Mouse (Mus musculus) embryonic facial prominence, embryonic 11.5 days (tissue): ENCODE data around the gene Pld5. TPM values are rescaled to one million over a fixed set of nuclear protein-coding genes. Genes with fewer than 3 reads are reported as not detected.

Experiments used
- ATAC-seq: fragments of 200-750 bp; cut with Nextera tagmentation; replicated peaks from 2 replicates; pipeline ENCODE4 v1.8.0; 2017; ENCODE audit warnings: low read depth; ENCODE audit not compliant: insufficient number of reproducible peaks, low FRiP score, low TSS enrichment
- DNase-seq: peaks from one replicate; pipeline ENCODE4 v3.0.0-alpha.2; 2015; ENCODE audit warnings: low spot score
- H3K27ac ChIP-seq: fragments of 300-500 bp; sonication (generic); replicated peaks from 2 replicates; pipeline ENCODE4 v1.5.1; 2014; ENCODE audit warnings: mild to moderate bottlenecking, low read depth, low read length, control low read depth
- H3K27me3 ChIP-seq: fragments of 300-500 bp; sonication (generic); 2 replicates; pipeline ENCODE4 v1.6.1; 2014; ENCODE audit warnings: mild to moderate bottlenecking, low read length, moderate library complexity, mixed read lengths; ENCODE audit not compliant: control insufficient read depth, insufficient read depth
- H3K36me3 ChIP-seq: fragments of 300-500 bp; sonication (generic); replicated peaks from 2 replicates; pipeline ENCODE4 v1.6.1; 2014; ENCODE audit warnings: low read depth, mild to moderate bottlenecking, low read length, moderate library complexity, mixed read lengths; ENCODE audit not compliant: control insufficient read depth, insufficient read depth
- H3K4me1 ChIP-seq: fragments of 300-500 bp; sonication (generic); 2 replicates; pipeline ENCODE4 v1.6.1; 2014; ENCODE audit warnings: low read length, mixed read lengths; ENCODE audit not compliant: control insufficient read depth, insufficient read depth
- H3K4me2 ChIP-seq: fragments of 300-500 bp; sonication (generic); 2 replicates; pipeline ENCODE4 v1.6.1; 2014; ENCODE audit warnings: low read depth, mild to moderate bottlenecking, control low read depth, low read length, moderate library complexity
- H3K4me3 ChIP-seq: fragments of 300-500 bp; sonication (generic); 2 replicates; pipeline ENCODE4 v1.5.1; 2014; ENCODE audit warnings: low read depth, low read length, control low read depth
- H3K9ac ChIP-seq: fragments of 300-500 bp; sonication (generic); replicated peaks from 2 replicates; pipeline ENCODE4 v1.6.1; 2014; ENCODE audit warnings: mild to moderate bottlenecking, control low read depth, low read length
- H3K9me3 ChIP-seq: fragments of 300-500 bp; sonication (generic); replicated peaks from 2 replicates; pipeline ENCODE4 v1.6.1; 2016; ENCODE audit warnings: mild to moderate bottlenecking, low read length, inconsistent platforms, mixed read lengths; ENCODE audit not compliant: control insufficient read depth
- WGBS: fragments of 180-500 bp; shearing (Covaris S2); extraction: QIAGEN DNeasy Blood & Tissue Kit; methylation state at CpG from one replicate; pipeline ENCODE4 v1.1.7; 2014; 5-methylcytosine and 5-hydroxymethylcytosine counted together
- polyA plus RNA-seq: library from polyadenylated mRNA; unstranded; fragments of >200 nt; fragmentation: Nextera tagmentation; extraction: Ambion mirVana; gene quantifications from 2 replicates; pipeline ENCODE4 v1.2.1, GENCODE M21; 2014

Gene Pld5
- polyA plus RNA-seq, 1 experiment from 2014 or later: 0.29 TPM

DNA sequence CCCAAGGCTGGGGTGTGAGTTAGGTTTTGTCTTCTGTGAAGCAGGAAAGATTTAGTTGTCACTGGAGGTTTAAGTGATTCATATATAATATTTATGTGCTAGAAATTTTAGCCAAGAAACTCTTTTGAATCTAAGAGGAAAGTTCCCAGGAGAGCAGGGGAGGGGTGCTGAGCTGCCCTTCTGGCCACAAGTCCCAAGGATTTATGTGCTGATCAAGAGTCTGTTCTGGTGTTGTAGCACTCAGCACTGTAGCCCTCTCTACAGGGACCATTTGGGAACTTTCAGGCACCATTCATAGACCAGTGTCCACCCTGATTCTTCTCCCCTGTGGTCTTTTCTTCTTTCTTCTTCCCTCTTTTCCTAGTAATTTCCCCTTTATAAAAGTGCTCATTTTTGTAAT lies 209.8 kb downstream of the Pld5 start:
- DNase-seq: no peak
- ATAC-seq: no peak

DNA sequence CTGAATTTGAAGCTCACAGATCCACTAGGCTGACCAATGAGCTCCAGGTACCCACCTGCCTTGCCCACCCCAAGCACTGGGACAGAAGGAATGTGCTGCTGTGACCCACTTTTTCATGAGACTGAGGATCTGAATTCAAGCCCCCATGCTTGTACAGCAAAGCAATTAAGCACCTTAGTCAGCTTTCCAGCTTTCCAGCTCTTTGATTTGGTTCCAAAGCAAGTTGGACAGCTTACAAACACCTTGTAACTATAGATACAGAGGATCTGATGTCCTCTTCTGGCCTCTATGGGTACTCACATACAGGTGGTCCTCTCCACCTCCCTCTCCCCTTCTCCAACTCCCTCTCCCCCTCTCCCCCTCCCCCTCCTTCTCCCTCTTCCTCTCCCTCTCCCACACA lies 210.6 kb downstream of the Pld5 start:
- Histone ChIP-seq H3K9me3 (no peaks in the 10 kb centered on the region), H3K27ac (no peak overlapping the region), H3K9ac (no peak overlapping the region), H3K4me3 (no peak overlapping the region), H3K36me3 (no peaks in the 10 kb centered on the region), H3K4me1 (no peaks in the 10 kb centered on the region), H3K27me3 (no peaks in the 10 kb centered on the region), H3K4me2 (no peak overlapping the region)
- ATAC-seq (no peak), DNase-seq (no peak)

More for the DNA sequence above, 209.8 kb downstream of the Pld5 start:
- H3K27me3 ChIP-seq: no peaks in the 10 kb centered on the region
- H3K9me3 ChIP-seq: no peaks in the 10 kb centered on the region
- no peaks in the 10 kb centered on the region for H3K4me1 ChIP-seq
- H3K27ac ChIP-seq: no peak overlapping the region
- H3K36me3 ChIP-seq: no peaks in the 10 kb centered on the region
- no peak overlapping the region for H3K4me3 ChIP-seq
- no peak overlapping the region for H3K4me2 ChIP-seq
- no peak overlapping the region for H3K9ac ChIP-seq

DNA sequence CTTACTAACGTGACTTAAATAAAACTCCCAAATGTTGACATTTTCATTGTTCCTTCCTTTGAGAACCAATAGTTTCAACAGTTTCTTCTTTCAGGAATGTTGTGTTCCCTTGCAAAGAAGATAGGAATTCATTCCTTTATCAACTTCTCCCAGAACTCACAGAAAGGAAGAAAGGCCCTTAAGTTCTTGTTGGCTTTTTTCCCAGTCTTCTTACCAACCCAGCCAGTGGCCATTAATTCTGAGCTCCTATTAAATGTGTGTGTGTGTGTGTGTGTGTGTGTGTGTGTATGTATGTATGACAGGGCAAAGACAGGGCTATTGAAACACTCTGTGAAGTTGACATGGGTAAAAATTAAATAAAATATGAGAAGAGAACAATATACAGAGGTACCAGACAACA lies 221.5 kb downstream of the Pld5 start:
- Histone ChIP-seq H3K36me3 (no peaks in the 10 kb centered on the region), H3K9me3 (no peaks in the 10 kb centered on the region), H3K4me1 (no peaks in the 10 kb centered on the region), H3K9ac (no peak overlapping the region), H3K27me3 (no peaks in the 10 kb centered on the region), H3K4me2 (no peak overlapping the region), H3K4me3 (no peak overlapping the region), H3K27ac (no peak overlapping the region)
- WGBS: 68% methylated on average over 1 of the region's 1 CpGs
- no peak for DNase-seq
- no peak for ATAC-seq

DNA sequence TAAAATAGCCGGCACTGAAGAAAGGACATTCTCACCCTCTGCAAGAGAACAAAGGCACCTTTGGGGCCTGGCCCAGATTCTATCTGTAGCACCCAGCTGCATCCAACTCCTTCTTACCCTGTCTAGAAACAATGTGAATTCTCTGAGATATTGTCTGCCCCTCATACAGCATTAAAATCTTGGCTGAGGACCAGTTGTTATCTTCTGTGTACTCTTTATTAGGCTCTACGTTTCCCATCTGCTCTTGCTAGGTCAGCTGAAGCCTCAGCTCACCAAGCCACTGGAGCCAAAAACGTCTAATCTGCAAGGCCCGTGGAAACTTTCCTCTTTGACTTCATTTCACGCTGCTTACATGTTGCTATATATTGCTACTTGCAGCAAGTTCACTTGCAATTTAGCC lies 228.1 kb downstream of the Pld5 start:
- H3K36me3 ChIP-seq: no peaks in the 10 kb centered on the region
- no peak overlapping the region for H3K9ac ChIP-seq
- H3K27ac ChIP-seq: no peak overlapping the region
- H3K9me3 ChIP-seq: no peaks in the 10 kb centered on the region
- no peaks in the 10 kb centered on the region for H3K4me1 ChIP-seq
- H3K27me3 ChIP-seq: no peaks in the 10 kb centered on the region
- WGBS: 86% methylated on average over 5 of the region's 5 CpGs
- no peak for DNase-seq
- H3K4me3 ChIP-seq: no peak overlapping the region
- ATAC-seq: no peak
- no peak overlapping the region for H3K4me2 ChIP-seq

DNA sequence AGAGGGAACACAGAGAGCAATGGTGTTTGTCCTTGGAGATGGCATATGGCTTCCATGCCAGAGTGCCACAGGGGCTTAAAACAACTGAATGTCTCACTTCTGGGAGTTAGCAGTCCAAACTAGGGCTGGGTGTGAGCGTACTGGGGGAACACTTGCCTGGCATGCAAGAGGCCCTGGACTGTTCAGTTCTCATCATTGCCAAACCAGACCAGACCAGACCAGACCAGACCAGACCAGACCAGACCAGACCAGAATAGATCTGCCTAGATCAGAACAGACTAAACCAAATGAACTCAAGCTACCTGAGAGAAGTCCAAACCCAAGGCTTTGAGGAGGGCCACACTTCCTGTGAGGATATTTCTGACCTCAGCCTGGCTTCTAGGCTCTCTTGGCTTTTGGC lies 228.7 kb downstream of the Pld5 start:
- Histone ChIP-seq H3K9ac (no peak overlapping the region), H3K9me3 (no peaks in the 10 kb centered on the region), H3K4me3 (no peak overlapping the region), H3K4me1 (no peaks in the 10 kb centered on the region), H3K27ac (no peak overlapping the region), H3K27me3 (no peaks in the 10 kb centered on the region), H3K4me2 (no peak overlapping the region), H3K36me3 (no peaks in the 10 kb centered on the region)
- DNase-seq: no peak
- WGBS: 93% methylated on average over 1 of the region's 1 CpGs
- ATAC-seq: no peak

DNA sequence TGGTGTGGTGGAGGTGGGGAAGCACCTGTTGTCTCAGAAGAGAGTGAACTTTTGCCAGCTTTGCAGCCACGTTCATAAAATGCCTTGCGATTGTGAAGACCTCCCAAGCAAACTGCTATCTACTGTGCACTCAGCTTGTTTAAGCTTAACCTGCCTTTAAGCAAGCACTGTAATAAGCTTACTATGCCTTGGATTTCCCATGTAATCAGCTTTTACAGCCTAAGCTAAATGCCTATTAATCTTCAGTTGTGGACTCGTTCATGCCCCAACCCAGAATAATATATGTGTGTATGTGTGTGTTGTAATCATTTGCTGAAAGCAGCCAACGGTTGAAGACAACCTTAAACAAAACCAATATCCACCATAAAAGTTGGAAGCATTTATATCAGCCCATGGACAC lies 232.1 kb downstream of the Pld5 start:
- Histone ChIP-seq H3K9ac (no peak overlapping the region), H3K27ac (no peak overlapping the region), H3K4me3 (no peak overlapping the region), H3K9me3 (no peaks in the 10 kb centered on the region), H3K36me3 (no peaks in the 10 kb centered on the region), H3K4me1 (no peaks in the 10 kb centered on the region), H3K27me3 (no peaks in the 10 kb centered on the region), H3K4me2 (no peak overlapping the region)
- ATAC-seq (no peak), DNase-seq (no peak)
- WGBS: 83% methylated on average over 4 of the region's 4 CpGs

DNA sequence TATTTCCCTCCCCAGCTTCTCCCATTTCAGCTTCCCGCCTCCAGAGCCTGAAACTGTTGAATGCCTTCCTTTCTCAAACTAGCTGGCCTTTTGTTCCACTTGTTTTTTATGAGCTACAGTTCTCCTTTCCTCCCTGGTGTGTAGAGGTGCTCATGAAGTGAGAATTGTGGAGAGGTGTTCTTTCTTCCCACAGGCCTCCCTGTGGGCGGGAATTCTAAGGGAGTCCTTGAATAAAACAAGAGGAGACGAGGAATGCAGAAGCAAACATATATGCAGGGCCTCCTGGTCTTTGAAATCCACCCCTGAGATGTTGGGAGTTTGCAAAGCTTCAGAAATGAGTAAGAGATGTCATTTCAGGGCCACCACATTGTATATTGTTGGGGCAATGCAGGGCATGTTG lies 235.2 kb downstream of the Pld5 start:
- ATAC-seq (no peak), DNase-seq (no peak)
- H3K9me3 ChIP-seq: no peaks in the 10 kb centered on the region
- H3K36me3 ChIP-seq: no peaks in the 10 kb centered on the region
- H3K27me3 ChIP-seq: no peaks in the 10 kb centered on the region
- H3K27ac ChIP-seq: no peak overlapping the region
- WGBS: 61% methylated on average over 3 of the region's 3 CpGs
- H3K9ac ChIP-seq: no peak overlapping the region
- no peaks in the 10 kb centered on the region for H3K4me1 ChIP-seq
- no peak overlapping the region for H3K4me3 ChIP-seq
- H3K4me2 ChIP-seq: no peak overlapping the region

DNA sequence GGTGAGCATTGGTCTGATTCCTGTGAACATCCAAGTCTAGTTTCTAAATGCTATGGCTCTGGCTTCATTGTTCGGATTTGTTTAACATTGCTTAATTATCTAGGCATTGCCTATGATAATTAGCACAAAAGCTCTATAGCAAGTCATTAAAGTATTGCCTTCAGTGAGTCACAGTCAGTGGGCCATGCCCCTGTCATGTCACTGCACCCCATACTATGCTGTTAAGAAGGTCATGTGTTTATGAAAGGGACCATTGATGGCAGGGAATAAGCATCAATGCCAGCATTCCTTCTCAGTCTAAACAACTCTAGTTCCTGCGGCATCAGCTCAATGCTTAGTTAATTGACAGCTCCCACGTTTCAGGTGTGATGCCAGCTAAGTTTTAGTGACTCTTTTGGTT lies 239.1 kb downstream of the Pld5 start:
- Histone ChIP-seq H3K4me1 (no peaks in the 10 kb centered on the region), H3K4me2 (no peak overlapping the region)
- DNase-seq: no peak

DNA sequence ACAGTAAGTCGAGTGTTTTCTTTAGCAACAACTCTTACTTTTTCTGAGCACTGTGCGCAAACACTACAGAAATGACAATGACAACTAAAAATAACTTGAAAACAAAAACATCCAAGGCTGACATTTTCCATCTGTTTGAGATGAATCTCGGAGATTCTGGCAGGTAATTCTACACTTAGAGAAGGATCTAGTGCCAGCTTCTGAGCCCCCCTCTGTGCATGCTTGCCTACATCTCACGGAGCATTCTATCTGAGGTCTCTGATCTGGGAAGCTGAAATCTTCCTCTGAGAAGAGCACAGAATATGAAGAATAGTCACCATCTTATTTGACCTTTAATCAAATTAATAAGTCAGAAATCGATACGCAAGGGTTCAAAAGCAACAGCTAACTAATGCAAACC lies 240.4 kb downstream of the Pld5 start:
- no peak overlapping the region for H3K4me3 ChIP-seq
- no peak overlapping the region for H3K27ac ChIP-seq
- 79% methylated on average over 6 of the region's 6 CpGs for WGBS
- ATAC-seq (no peak), DNase-seq (no peak)
- no peak overlapping the region for H3K4me2 ChIP-seq
- H3K9me3 ChIP-seq: no peaks in the 10 kb centered on the region
- H3K9ac ChIP-seq: no peak overlapping the region
- H3K4me1 ChIP-seq: no peaks in the 10 kb centered on the region
- H3K36me3 ChIP-seq: no peaks in the 10 kb centered on the region
- H3K27me3 ChIP-seq: no peaks in the 10 kb centered on the region

More for the DNA sequence above, 239.1 kb downstream of the Pld5 start:
- Histone ChIP-seq H3K27me3 (no peaks in the 10 kb centered on the region), H3K9ac (no peak overlapping the region), H3K27ac (no peak overlapping the region), H3K36me3 (no peaks in the 10 kb centered on the region), H3K4me3 (no peak overlapping the region), H3K9me3 (no peaks in the 10 kb centered on the region)
- ATAC-seq: no peak
- 60% methylated on average over 3 of the region's 3 CpGs for WGBS
